Mouse (Mus musculus): ENCODE measurements at regions not wholly inside any gene's neighbourhood (a gene's known extent, or its start where the extent isn't known, plus 50 kb on each side); places are given as distances from the start of the nearest gene placed in this dataset.
"Not testable (repeated sequence)": the region's sequence is repeated elsewhere in the genome, so short reads cannot be mapped to it uniquely, and the experiment has no call there.

- WGBS: 83% methylated on average over 4 of the region's 4 CpGs
- Histone ChIP-seq H3K4me3 (no peak overlapping the region), H3K9ac (ENCODE audit: low read depth, low read length) (no peak overlapping the region), H3K79me2 (replicated peaks; ENCODE audit: control insufficient read depth, insufficient read depth, low read length) (no peaks in the 10 kb centered on the region), H3K27ac (no peak overlapping the region), H3K36me3 (ENCODE audit: control insufficient read depth, insufficient read depth, low read length) (no peaks in the 10 kb centered on the region), H3K4me1 (ENCODE audit: control insufficient read depth, insufficient read depth, low read length) (no peaks in the 10 kb centered on the region), H3K27me3 (ENCODE audit: control insufficient read depth, insufficient read depth, low read length) (no peaks in the 10 kb centered on the region)
- TF ChIP-seq CTCF (IDR thresholded peaks at IDR 0.05): no peak
- TF ChIP-seq EP300 (IDR thresholded peaks at IDR 0.05; ENCODE audit: insufficient read depth, low read depth, low read length): no peak
- TF ChIP-seq POLR2A (IDR thresholded peaks at IDR 0.05; ENCODE audit: insufficient read depth, low read depth, low read length): no peak
- intact Hi-C loops (cut with DNase I): no loop called here
- DNase-seq: no peak
Observed at GRCm38 (mm10) chr4:23260371-23260770, 772.2 kb upstream of the Pou3f2 start.

GRCm38 (mm10) chr4:23234960-23235359, 746.8 kb upstream of the Pou3f2 start:
- intact Hi-C loops (cut with DNase I): no loop called here
- TF ChIP-seq EP300 (IDR thresholded peaks at IDR 0.05; ENCODE audit: insufficient read depth, low read depth, low read length) (no peak), POLR2A (IDR thresholded peaks at IDR 0.05; ENCODE audit: insufficient read depth, low read depth, low read length) (no peak), CTCF (IDR thresholded peaks at IDR 0.05) (no peak)
- Histone ChIP-seq H3K27ac (no peak overlapping the region), H3K79me2 (replicated peaks; ENCODE audit: control insufficient read depth, insufficient read depth, low read length) (no peaks in the 10 kb centered on the region), H3K9ac (ENCODE audit: low read depth, low read length) (no peak overlapping the region), H3K4me1 (ENCODE audit: control insufficient read depth, insufficient read depth, low read length) (no peaks in the 10 kb centered on the region), H3K27me3 (ENCODE audit: control insufficient read depth, insufficient read depth, low read length) (no peaks in the 10 kb centered on the region), H3K36me3 (ENCODE audit: control insufficient read depth, insufficient read depth, low read length) (no peaks in the 10 kb centered on the region), H3K4me3 (no peak overlapping the region)
- no peak for DNase-seq
- 63% methylated on average over 1 of the region's 1 CpGs for WGBS

GRCm38 (mm10) chr4:23194756-23195155, 706.6 kb upstream of the Pou3f2 start:
- DNase-seq; H3K27me3 ChIP-seq (ENCODE audit: control insufficient read depth, insufficient read depth, low read length); H3K9ac ChIP-seq (ENCODE audit: low read depth, low read length); H3K4me3 ChIP-seq; H3K36me3 ChIP-seq (ENCODE audit: control insufficient read depth, insufficient read depth, low read length); H3K79me2 ChIP-seq (replicated peaks; ENCODE audit: control insufficient read depth, insufficient read depth, low read length); H3K27ac ChIP-seq; H3K4me1 ChIP-seq (ENCODE audit: control insufficient read depth, insufficient read depth, low read length); intact Hi-C loops (cut with DNase I): not testable (repeated sequence)
- WGBS: 86% methylated on average over 1 of the region's 1 CpGs

GRCm38 (mm10) chr4:23193384-23194135, 705.4 kb upstream of the Pou3f2 start:
- Histone ChIP-seq H3K27me3 (ENCODE audit: control insufficient read depth, insufficient read depth, low read length) (no peaks in the 10 kb centered on the region), H3K4me1 (ENCODE audit: control insufficient read depth, insufficient read depth, low read length) (no peaks in the 10 kb centered on the region), H3K27ac (no peak overlapping the region), H3K79me2 (replicated peaks; ENCODE audit: control insufficient read depth, insufficient read depth, low read length) (no peaks in the 10 kb centered on the region), H3K9ac (ENCODE audit: low read depth, low read length) (no peak overlapping the region), H3K4me3 (no peak overlapping the region), H3K36me3 (ENCODE audit: control insufficient read depth, insufficient read depth, low read length) (no peaks in the 10 kb centered on the region)
- DNase-seq: no peak
- intact Hi-C loops (cut with DNase I): no loop called here
- TF ChIP-seq EP300 (IDR thresholded peaks at IDR 0.05; ENCODE audit: insufficient read depth, low read depth, low read length) (no peak), CTCF (IDR thresholded peaks at IDR 0.05) (no peak), POLR2A (IDR thresholded peaks at IDR 0.05; ENCODE audit: insufficient read depth, low read depth, low read length) (no peak)
- WGBS: 66% methylated on average over 6 of the region's 6 CpGs

- WGBS: 81% methylated on average over 1 of the region's 1 CpGs
- no peaks in the 10 kb centered on the region for H3K4me1 ChIP-seq (ENCODE audit: control insufficient read depth, insufficient read depth, low read length)
- H3K27ac ChIP-seq: no peak overlapping the region
- no peak overlapping the region for H3K9ac ChIP-seq (ENCODE audit: low read depth, low read length)
- H3K36me3 ChIP-seq (ENCODE audit: control insufficient read depth, insufficient read depth, low read length): no peaks in the 10 kb centered on the region
- H3K4me3 ChIP-seq: no peak overlapping the region
- TF ChIP-seq POLR2A (IDR thresholded peaks at IDR 0.05; ENCODE audit: insufficient read depth, low read depth, low read length): no peak
- TF ChIP-seq CTCF (IDR thresholded peaks at IDR 0.05): no peak
- TF ChIP-seq EP300 (IDR thresholded peaks at IDR 0.05; ENCODE audit: insufficient read depth, low read depth, low read length): no peak
- DNase-seq: no peak
- no peaks in the 10 kb centered on the region for H3K79me2 ChIP-seq (replicated peaks; ENCODE audit: control insufficient read depth, insufficient read depth, low read length)
- no peaks in the 10 kb centered on the region for H3K27me3 ChIP-seq (ENCODE audit: control insufficient read depth, insufficient read depth, low read length)
- intact Hi-C loops (cut with DNase I): no loop called here
Observed at GRCm38 (mm10) chr4:23173811-23174210, 685.6 kb upstream of the Pou3f2 start.

- intact Hi-C loops (cut with DNase I): no loop called here
- Histone ChIP-seq H3K4me3 (no peak overlapping the region), H3K36me3 (ENCODE audit: control insufficient read depth, insufficient read depth, low read length) (no peaks in the 10 kb centered on the region), H3K27me3 (ENCODE audit: control insufficient read depth, insufficient read depth, low read length) (no peaks in the 10 kb centered on the region), H3K9ac (ENCODE audit: low read depth, low read length) (no peak overlapping the region), H3K79me2 (replicated peaks; ENCODE audit: control insufficient read depth, insufficient read depth, low read length) (no peaks in the 10 kb centered on the region), H3K27ac (no peak overlapping the region), H3K4me1 (ENCODE audit: control insufficient read depth, insufficient read depth, low read length) (no peaks in the 10 kb centered on the region)
- 66% methylated on average over 4 of the region's 4 CpGs for WGBS
- no peak for DNase-seq
- TF ChIP-seq CTCF (IDR thresholded peaks at IDR 0.05) (no peak), EP300 (IDR thresholded peaks at IDR 0.05; ENCODE audit: insufficient read depth, low read depth, low read length) (no peak), POLR2A (IDR thresholded peaks at IDR 0.05; ENCODE audit: insufficient read depth, low read depth, low read length) (no peak)
Observed at GRCm38 (mm10) chr4:23173330-23173729, 685.2 kb upstream of the Pou3f2 start.
